Mouse (Mus musculus): Measurements from ENCODE around the gene Adam23. TPM values are rescaled to one million over a fixed set of nuclear protein-coding genes. Genes with fewer than 3 reads are reported as not detected.

The Adam23 gene
- total and polyA plus RNA-seq, 3 experiments = not detected

- H3K27me3 ChIP-seq (replicated peaks) = no peaks in the 10 kb centered on the region
- DNase-seq (ENCODE audit: extremely low read depth) = no peak
- no peak overlapping the region for H3K4me3 ChIP-seq (replicated peaks in 1 of 3; ENCODE audit: low read depth in 2 of 3, low read length in 2 of 3, poor library complexity in 1 of 3)
- H3K4me1 ChIP-seq (ENCODE audit: control insufficient read depth in 1 of 2, insufficient read depth in 2 of 2) = peaks cover 2 to 3% of the 10 kb centered on the region in 2 experiments; a peak in 1 of 4 replicates
- H3K36me3 ChIP-seq (replicated peaks in 1 of 2; ENCODE audit: control insufficient read depth in 1 of 2, insufficient read depth in 1 of 2, low read length in 1 of 2) = no peaks in the 10 kb centered on the region
- H3K9ac ChIP-seq (ENCODE audit: insufficient read depth, low read depth) = no peak overlapping the region
- no peak overlapping the region for H3K27ac ChIP-seq (ENCODE audit: insufficient read depth, low read depth)
- dilution Hi-C loops (cut with MboI; ENCODE audit: extremely low pct_ligation_motif_present, extremely low pct_unique_long_range_greater_than_20kb, low sequenced_read_pairs) (no loop called here), in situ Hi-C loops (cut with MboI; ENCODE audit: low pct_ligation_motif_present, low pct_unique_long_range_greater_than_20kb, low sequenced_read_pairs) (no loop called here)
- no peaks in the 10 kb centered on the region for H3K9me3 ChIP-seq (replicated peaks; ENCODE audit: low read length)
- TF ChIP-seq CHD1 (IDR thresholded peaks at IDR 0.05; ENCODE audit: low read depth, low read length) = no peak
- no peak for TF ChIP-seq POLR2A (IDR thresholded peaks at IDR 0.05; ENCODE audit: low read depth, low read length)
- no peak for TF ChIP-seq MAFK (IDR thresholded peaks at IDR 0.05; ENCODE audit: insufficient replicate concordance, low read length)
- no peak for TF ChIP-seq MAX (IDR thresholded peaks at IDR 0.05; ENCODE audit: low read length)
- TF ChIP-seq CHD2 (IDR thresholded peaks at IDR 0.05; ENCODE audit: low read length) = no peak
- TF ChIP-seq RCOR1 (conservative IDR thresholded peaks at IDR 0.05; ENCODE audit: low read depth, low read length) = no peak
- TF ChIP-seq GABPA (IDR thresholded peaks at IDR 0.05; ENCODE audit: insufficient replicate concordance, low read depth, low read length) = no peak
- no peak for TF ChIP-seq EP300 (IDR thresholded peaks at IDR 0.05; ENCODE audit: low read length)
- no peak for TF ChIP-seq SMC3 (IDR thresholded peaks at IDR 0.05; ENCODE audit: low read depth, low read length)
- no peak for TF ChIP-seq BHLHE40 (IDR thresholded peaks at IDR 0.05; ENCODE audit: low read depth, low read length)
- TF ChIP-seq ETS1 (conservative IDR thresholded peaks at IDR 0.05; ENCODE audit: low read depth, low read length) = no peak
- TF ChIP-seq ELF1 (IDR thresholded peaks at IDR 0.05; ENCODE audit: low read depth, low read length) = no peak
- no peak for TF ChIP-seq CTCF (conservative IDR thresholded peaks at IDR 0.05 in 1 of 2, IDR thresholded peaks at IDR 0.05 in 1 of 2; ENCODE audit: low read depth in 2 of 2, low read length in 2 of 2)
- no peak for TF ChIP-seq E2F4 (IDR thresholded peaks at IDR 0.05; ENCODE audit: insufficient replicate concordance, low read depth, low read length)
- no peak for TF ChIP-seq NELFE (IDR thresholded peaks at IDR 0.05; ENCODE audit: low read depth, low read length)
- no peak for TF ChIP-seq KAT2A (IDR thresholded peaks at IDR 0.05; ENCODE audit: insufficient replicate concordance, low read length)
- H3K79me2 ChIP-seq (replicated peaks; ENCODE audit: control insufficient read depth, extremely low read depth, insufficient read depth, poor library complexity, severe bottlenecking) = no peaks in the 10 kb centered on the region
- H3K4me2 ChIP-seq (ENCODE audit: insufficient read depth, low read depth, poor library complexity, severe bottlenecking) = no peak overlapping the region
These were observed 12.3 kb downstream of the Adam23 start for GRCm38 (mm10) chr1:63457801-63458519.

GRCm38 (mm10) chr1:63459151-63459550, 13.5 kb downstream of the Adam23 start:
- Histone ChIP-seq H3K27me3 (replicated peaks) (no peaks in the 10 kb centered on the region), H3K36me3 (replicated peaks in 1 of 2; ENCODE audit: control insufficient read depth in 1 of 2, insufficient read depth in 1 of 2, low read length in 1 of 2) (no peaks in the 10 kb centered on the region), H3K4me3 (replicated peaks in 1 of 3; ENCODE audit: low read depth in 2 of 3, low read length in 2 of 3, poor library complexity in 1 of 3) (no peak overlapping the region), H3K9me3 (replicated peaks; ENCODE audit: low read length) (no peaks in the 10 kb centered on the region), H3K27ac (ENCODE audit: insufficient read depth, low read depth) (no peak overlapping the region), H3K4me2 (ENCODE audit: insufficient read depth, low read depth, poor library complexity, severe bottlenecking) (no peak overlapping the region), H3K9ac (ENCODE audit: insufficient read depth, low read depth) (no peak overlapping the region), H3K4me1 (ENCODE audit: control insufficient read depth in 1 of 2, insufficient read depth in 2 of 2) (peaks cover 2 to 3% of the 10 kb centered on the region in 2 experiments; a peak in 1 of 4 replicates), H3K79me2 (replicated peaks; ENCODE audit: control insufficient read depth, extremely low read depth, insufficient read depth, poor library complexity, severe bottlenecking) (no peaks in the 10 kb centered on the region)
- in situ Hi-C loops (cut with MboI; ENCODE audit: low pct_ligation_motif_present, low pct_unique_long_range_greater_than_20kb, low sequenced_read_pairs) = no loop called here
- no peak for TF ChIP-seq MXI1 (IDR thresholded peaks at IDR 0.05; ENCODE audit: low read depth, low read length)
- no peak for TF ChIP-seq CTCF (conservative IDR thresholded peaks at IDR 0.05 in 1 of 2, IDR thresholded peaks at IDR 0.05 in 1 of 2; ENCODE audit: low read depth in 2 of 2, low read length in 2 of 2)
- no peak for TF ChIP-seq MYC (IDR thresholded peaks at IDR 0.05; ENCODE audit: low read depth, low read length)
- no peak for TF ChIP-seq IRF4 (IDR thresholded peaks at IDR 0.05; ENCODE audit: low read depth, low read length)
- no peak for TF ChIP-seq ZC3H11A (IDR thresholded peaks at IDR 0.05; ENCODE audit: low read depth, low read length)
- TF ChIP-seq MAFK (IDR thresholded peaks at IDR 0.05; ENCODE audit: insufficient replicate concordance, low read length) = no peak
- dilution Hi-C loops (cut with MboI; ENCODE audit: extremely low pct_ligation_motif_present, extremely low pct_unique_long_range_greater_than_20kb, low sequenced_read_pairs) = no loop called here
- no peak for DNase-seq (ENCODE audit: extremely low read depth)

Measured in CH12.LX (cell line).